Mouse (Mus musculus): Measurements from ENCODE around the gene Lrrc71.

The Lrrc71 gene

GRCm38 (mm10) chr3:87748431-87748830 lies at the start of gene Lrrc71:
TSS of gene Lrrc71 (minus strand) at chr3:87748625.
- DNase-seq = no peak

- DNase-seq = peak; percentile 54 to 59
Observed at GRCm38 (mm10) chr3:87796736-87797334, 48.4 kb upstream of the Lrrc71 start, which contains the start of gene Insrr. TSS of gene Insrr (plus strand) at chr3:87796951.

- DNase-seq = peak; percentile 63 to 75
Observed at GRCm38 (mm10) chr3:87795336-87796277, 47.2 kb upstream of the Lrrc71 start.

- DNase-seq = no peak
Observed at GRCm38 (mm10) chr3:87794922-87795325, 46.5 kb upstream of the Lrrc71 start, which contains the start of gene Ntrk1. TSS of gene Ntrk1 (minus strand) at chr3:87795162.

- no peak for DNase-seq
Observed at GRCm38 (mm10) chr3:87789768-87790167, 41.3 kb upstream of the Lrrc71 start.

- no peak for DNase-seq
Observed at GRCm38 (mm10) chr3:87789248-87789647, 40.8 kb upstream of the Lrrc71 start.

GRCm38 (mm10) chr3:87785626-87786214 lies 37.3 kb upstream of the Lrrc71 start:
- DNase-seq = peak in 1 of 2 experiments; percentile 25

GRCm38 (mm10) chr3:87785156-87785555 lies 36.7 kb upstream of the Lrrc71 start:
- no peak for DNase-seq

- peak in 1 of 2 experiments; percentile 25 for DNase-seq
Observed at GRCm38 (mm10) chr3:87783282-87784023, 35.0 kb upstream of the Lrrc71 start.

- no peak for DNase-seq
Observed at GRCm38 (mm10) chr3:87779086-87779485, 30.7 kb upstream of the Lrrc71 start.

GRCm38 (mm10) chr3:87778283-87778682 lies 29.9 kb upstream of the Lrrc71 start:
- no peak for DNase-seq

GRCm38 (mm10) chr3:87771088-87771487 lies 22.7 kb upstream of the Lrrc71 start:
- DNase-seq = no peak

GRCm38 (mm10) chr3:87770280-87770679 lies 21.9 kb upstream of the Lrrc71 start:
- DNase-seq = peak in 1 of 2 experiments; percentile 58

- no peak for DNase-seq
Observed at GRCm38 (mm10) chr3:87769506-87769905, 21.1 kb upstream of the Lrrc71 start.

GRCm38 (mm10) chr3:87768844-87769243 lies 20.4 kb upstream of the Lrrc71 start:
- DNase-seq = peak; percentile 92 to 95

GRCm38 (mm10) chr3:87768431-87768830 lies 20.0 kb upstream of the Lrrc71 start:
- no peak for DNase-seq

GRCm38 (mm10) chr3:87767764-87768163 lies 19.3 kb upstream of the Lrrc71 start:
- DNase-seq = peak in 1 of 2 experiments; percentile 62

GRCm38 (mm10) chr3:87766284-87766667 lies 17.9 kb upstream of the Lrrc71 start:
- DNase-seq = no peak

- no peak for DNase-seq
Observed at GRCm38 (mm10) chr3:87765631-87766283, 17.3 kb upstream of the Lrrc71 start.

- DNase-seq = peak; percentile 80 to 88
Observed at GRCm38 (mm10) chr3:87765091-87765490, 16.7 kb upstream of the Lrrc71 start.

GRCm38 (mm10) chr3:87764506-87764905 lies 16.1 kb upstream of the Lrrc71 start:
- peak in 1 of 2 experiments; percentile 53 for DNase-seq

GRCm38 (mm10) chr3:87763683-87764289 lies 15.4 kb upstream of the Lrrc71 start:
- peak; percentile 81 to 89 for DNase-seq
